Mouse (Mus musculus) gastrocnemius, postnatal 14 days (tissue): ENCODE measurements around the gene Lmtk3. TPM values are rescaled to one million over a fixed set of nuclear protein-coding genes. Genes with fewer than 3 reads are reported as not detected.
A peak's percentile ranks its signal among the peaks of the same experiment; 100 is the strongest.

ENCODE experiments used
- DNase-seq: peaks from one replicate; pipeline ENCODE4 v3.0.0; 2021; ENCODE audit warnings: mixed read lengths
- intact Hi-C: fragments of 180-260 bp; cut with DNase I; formaldehyde crosslinking; loops from one replicate; pipeline ENCODE4 v1.15.1; 2025; ENCODE audit warnings: low total_unique reads
- long read RNA-seq, 2 experiments: library from polyadenylated mRNA; stranded (forward); transcript quantifications; one replicate each; pipeline ENCODE4 v2.0.0; 2021
- total RNA-seq, 2 experiments: library from RNA; stranded (reverse); gene quantifications; 2 replicates each; pipeline ENCODE4 v1.2.3; 2021

The Lmtk3 gene
- total RNA-seq = under 1 TPM; 0.11 to 0.39 TPM
- long read RNA-seq, experiment 1 = 0 reads
- long read RNA-seq, experiment 2 = 0 reads

- intact Hi-C loops = no loop called here
- peak; percentile 43 for DNase-seq
These were observed at the start of gene Lmtk3 for GRCm38 (mm10) chr7:45783511-45784091. Gene Lmtk3 (plus strand): TSS chr7:45783738.

GRCm38 (mm10) chr7:45739162-45739763 lies 44.3 kb upstream of the Lmtk3 start:
- DNase-seq = peak; percentile 75
- intact Hi-C loops = loop anchor here (2.0 kb wide), 1 partner anchor 62 kb away; no protein-coding TSS in a partner anchor

- no peak for DNase-seq
- intact Hi-C loops = loop anchor here (2.0 kb wide), 1 partner anchor 61 kb away; no protein-coding TSS in a partner anchor
These were observed 43.7 kb upstream of the Lmtk3 start for GRCm38 (mm10) chr7:45739820-45740219.

GRCm38 (mm10) chr7:45741308-45741707 lies 42.2 kb upstream of the Lmtk3 start:
- DNase-seq = no peak
- intact Hi-C loops = no loop called here

- intact Hi-C loops = no loop called here
- no peak for DNase-seq
These were observed 41.8 kb upstream of the Lmtk3 start for GRCm38 (mm10) chr7:45741777-45742176.

- intact Hi-C loops = no loop called here
- DNase-seq = no peak
These were observed 41.2 kb upstream of the Lmtk3 start for GRCm38 (mm10) chr7:45742338-45742737.

- intact Hi-C loops = loop anchor here (2.0 kb wide), 1 partner anchor 50 kb away; no protein-coding TSS in a partner anchor
- peak; percentile 72 for DNase-seq
These were observed 39.2 kb upstream of the Lmtk3 start for GRCm38 (mm10) chr7:45744387-45744786.

GRCm38 (mm10) chr7:45746518-45746917 lies 37.0 kb upstream of the Lmtk3 start:
- intact Hi-C loops = no loop called here
- DNase-seq = no peak

GRCm38 (mm10) chr7:45747450-45747849 lies 36.1 kb upstream of the Lmtk3 start:
- DNase-seq = no peak
- intact Hi-C loops = no loop called here

GRCm38 (mm10) chr7:45748110-45748509 lies 35.4 kb upstream of the Lmtk3 start:
- intact Hi-C loops = no loop called here
- DNase-seq = no peak

GRCm38 (mm10) chr7:45749401-45749800 lies 34.1 kb upstream of the Lmtk3 start:
- intact Hi-C loops = no loop called here
- no peak for DNase-seq

- intact Hi-C loops = no loop called here
- no peak for DNase-seq
These were observed 33.4 kb upstream of the Lmtk3 start for GRCm38 (mm10) chr7:45750162-45750561.

- no peak for DNase-seq
- intact Hi-C loops = no loop called here
These were observed 27.8 kb upstream of the Lmtk3 start for GRCm38 (mm10) chr7:45755703-45756102.

- DNase-seq = no peak
- intact Hi-C loops = no loop called here
These were observed 24.1 kb upstream of the Lmtk3 start for GRCm38 (mm10) chr7:45759400-45759799.

- DNase-seq = no peak
- intact Hi-C loops = no loop called here
These were observed 23.4 kb upstream of the Lmtk3 start for GRCm38 (mm10) chr7:45760151-45760550.

GRCm38 (mm10) chr7:45765995-45766394 lies 17.5 kb upstream of the Lmtk3 start:
- no peak for DNase-seq
- intact Hi-C loops = no loop called here

- DNase-seq = no peak
- intact Hi-C loops = no loop called here
These were observed 16.8 kb upstream of the Lmtk3 start for GRCm38 (mm10) chr7:45766764-45767163.

GRCm38 (mm10) chr7:45767500-45767899 lies 16.0 kb upstream of the Lmtk3 start:
- intact Hi-C loops = no loop called here
- no peak for DNase-seq

GRCm38 (mm10) chr7:45770427-45771082 lies 13.0 kb upstream of the Lmtk3 start:
- no peak for DNase-seq
- intact Hi-C loops = no loop called here

- intact Hi-C loops = no loop called here
- no peak for DNase-seq
These were observed 12.4 kb upstream of the Lmtk3 start for GRCm38 (mm10) chr7:45771101-45771500.

- intact Hi-C loops = no loop called here
- no peak for DNase-seq
These were observed 8.3 kb upstream of the Lmtk3 start for GRCm38 (mm10) chr7:45775237-45775636.
